Mouse (Mus musculus) CH12.LX (cell line): ENCODE results near the gene Tanc2.

Source experiments
- CHD2 ChIP-seq: IDR thresholded peaks from 2 replicates; pipeline ENCODE4 v1.6.1; 2011; ENCODE audit warnings: low read length, improper control_type of control experiment
- CTCF ChIP-seq, 2 experiments: IDR thresholded peaks in 1 of 2; conservative IDR thresholded peaks in 1 of 2; 2 replicates each; pipeline ENCODE4 v1.5.1; 2011 to 2012; ENCODE audit warnings: low read depth in 2 of 2, low read length in 2 of 2, improper control_type of control experiment in 1 of 2, inconsistent platforms in 1 of 2, mild to moderate bottlenecking in 1 of 2, moderate library complexity in 1 of 2
- POLR2A ChIP-seq: IDR thresholded peaks from 2 replicates; pipeline ENCODE4 v1.6.1; 2011; ENCODE audit warnings: low read depth, mild to moderate bottlenecking, improper control_type of control experiment, low read length

DNA sequence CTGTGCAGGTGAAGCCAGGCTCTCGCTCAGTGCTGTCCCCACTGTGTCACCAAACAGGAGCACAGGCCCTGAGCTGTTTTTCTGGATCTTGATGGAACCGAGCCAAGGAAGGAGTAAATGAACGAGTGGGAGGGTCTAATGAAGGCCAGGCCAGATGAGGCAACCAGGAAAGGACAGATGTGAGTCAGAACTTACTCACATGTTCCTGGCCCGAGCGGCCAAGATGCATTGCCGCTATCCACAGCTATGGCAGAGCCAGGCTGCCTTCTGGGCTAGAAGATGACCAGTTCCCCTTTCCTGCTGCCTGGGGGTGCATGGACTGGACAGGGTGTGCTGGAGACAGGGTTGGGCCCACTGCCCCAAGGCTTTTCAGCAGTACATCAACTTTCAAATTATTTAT is 363.6 kb downstream of the Tanc2 start:
- TF ChIP-seq POLR2A (no peak), CTCF (conservative IDR thresholded peaks at IDR 0.05 in 1 of 2, IDR thresholded peaks at IDR 0.05 in 1 of 2; ENCODE audit: low read depth in 2 of 2, low read length in 2 of 2) (no peak), CHD2 (no peak)
